Mouse (Mus musculus): ENCODE results near the gene Slit1. TPM values are rescaled to one million over a fixed set of nuclear protein-coding genes. Genes with fewer than 3 reads are reported as not detected.
A peak's percentile ranks its signal among the peaks of the same experiment; 100 is the strongest.

The Slit1 gene
- polyA plus RNA-seq, 1 experiment = 0.94 TPM

GRCm38 (mm10) chr19:41665941-41666340 lies 77.5 kb downstream of the Slit1 start:
- Histone ChIP-seq H3K27me3 (ENCODE audit: control insufficient read depth, insufficient read depth, low read length) (no peaks in the 10 kb centered on the region; the same call in 1 of the 2 replicates), H3K4me1 (replicated peaks; ENCODE audit: control insufficient read depth, insufficient read depth, low read length) (peaks cover 17% of the 10 kb centered on the region), H3K27ac (ENCODE audit: control insufficient read depth, insufficient read depth, low read length) (no peak overlapping the region), H3K36me3 (ENCODE audit: control insufficient read depth, insufficient read depth, low read length) (no peaks in the 10 kb centered on the region), H3K4me3 (ENCODE audit: control insufficient read depth, insufficient read depth, low read length) (no peak overlapping the region)
- WGBS = 50% methylated on average over 4 of the region's 4 CpGs
- no peak for DNase-seq
- TF ChIP-seq POLR2A (IDR thresholded peaks at IDR 0.05; ENCODE audit: control insufficient read depth, extremely low read depth, insufficient read depth, low read length, poor library complexity) = no peak
- no peak for TF ChIP-seq CTCF (IDR thresholded peaks at IDR 0.05; ENCODE audit: borderline replicate concordance, control insufficient read depth, extremely low read depth, insufficient read depth, low read length, poor library complexity)

GRCm38 (mm10) chr19:41663506-41664242 lies 79.8 kb downstream of the Slit1 start:
- Histone ChIP-seq H3K27ac (ENCODE audit: control insufficient read depth, insufficient read depth, low read length) (no peak overlapping the region), H3K27me3 (ENCODE audit: control insufficient read depth, insufficient read depth, low read length) (no peaks in the 10 kb centered on the region; the same call in 1 of the 2 replicates), H3K36me3 (ENCODE audit: control insufficient read depth, insufficient read depth, low read length) (no peaks in the 10 kb centered on the region), H3K4me1 (replicated peaks; ENCODE audit: control insufficient read depth, insufficient read depth, low read length) (peaks cover 17% of the 10 kb centered on the region), H3K4me3 (ENCODE audit: control insufficient read depth, insufficient read depth, low read length) (no peak overlapping the region)
- no peak for TF ChIP-seq CTCF (IDR thresholded peaks at IDR 0.05; ENCODE audit: borderline replicate concordance, control insufficient read depth, extremely low read depth, insufficient read depth, low read length, poor library complexity)
- no peak for TF ChIP-seq POLR2A (IDR thresholded peaks at IDR 0.05; ENCODE audit: control insufficient read depth, extremely low read depth, insufficient read depth, low read length, poor library complexity)
- WGBS = 21% methylated on average over 13 of the region's 13 CpGs
- DNase-seq = no peak

- TF ChIP-seq CTCF (IDR thresholded peaks at IDR 0.05; ENCODE audit: borderline replicate concordance, control insufficient read depth, extremely low read depth, insufficient read depth, low read length, poor library complexity) = no peak
- TF ChIP-seq POLR2A (IDR thresholded peaks at IDR 0.05; ENCODE audit: control insufficient read depth, extremely low read depth, insufficient read depth, low read length, poor library complexity) = no peak
- Histone ChIP-seq H3K27me3 (ENCODE audit: control insufficient read depth, insufficient read depth, low read length) (no peaks in the 10 kb centered on the region; the same call in 1 of the 2 replicates), H3K4me3 (ENCODE audit: control insufficient read depth, insufficient read depth, low read length) (no peak overlapping the region), H3K27ac (ENCODE audit: control insufficient read depth, insufficient read depth, low read length) (no peak overlapping the region), H3K4me1 (replicated peaks; ENCODE audit: control insufficient read depth, insufficient read depth, low read length) (peaks cover 17% of the 10 kb centered on the region), H3K36me3 (ENCODE audit: control insufficient read depth, insufficient read depth, low read length) (no peaks in the 10 kb centered on the region)
- WGBS = 89% methylated on average over 13 of the region's 13 CpGs
- DNase-seq = no peak
These were observed 82.0 kb downstream of the Slit1 start for GRCm38 (mm10) chr19:41661466-41661865.

GRCm38 (mm10) chr19:41660999-41661374 lies 82.5 kb downstream of the Slit1 start:
- Histone ChIP-seq H3K27me3 (ENCODE audit: control insufficient read depth, insufficient read depth, low read length) (no peaks in the 10 kb centered on the region; the same call in 1 of the 2 replicates), H3K36me3 (ENCODE audit: control insufficient read depth, insufficient read depth, low read length) (no peaks in the 10 kb centered on the region), H3K4me1 (replicated peaks; ENCODE audit: control insufficient read depth, insufficient read depth, low read length) (peaks cover 13% of the 10 kb centered on the region), H3K27ac (ENCODE audit: control insufficient read depth, insufficient read depth, low read length) (no peak overlapping the region), H3K4me3 (ENCODE audit: control insufficient read depth, insufficient read depth, low read length) (no peak overlapping the region)
- peak; percentile 43 for DNase-seq
- 16% methylated on average over 4 of the region's 4 CpGs for WGBS
- TF ChIP-seq CTCF (IDR thresholded peaks at IDR 0.05; ENCODE audit: borderline replicate concordance, control insufficient read depth, extremely low read depth, insufficient read depth, low read length, poor library complexity) = no peak
- no peak for TF ChIP-seq POLR2A (IDR thresholded peaks at IDR 0.05; ENCODE audit: control insufficient read depth, extremely low read depth, insufficient read depth, low read length, poor library complexity)

GRCm38 (mm10) chr19:41660294-41660998 lies 83.0 kb downstream of the Slit1 start:
- WGBS = 74% methylated on average over 17 of the region's 17 CpGs
- Histone ChIP-seq H3K4me3 (ENCODE audit: control insufficient read depth, insufficient read depth, low read length) (no peak overlapping the region), H3K27ac (ENCODE audit: control insufficient read depth, insufficient read depth, low read length) (no peak overlapping the region), H3K4me1 (replicated peaks; ENCODE audit: control insufficient read depth, insufficient read depth, low read length) (peaks cover 8% of the 10 kb centered on the region), H3K27me3 (ENCODE audit: control insufficient read depth, insufficient read depth, low read length) (no peaks in the 10 kb centered on the region; the same call in 1 of the 2 replicates), H3K36me3 (ENCODE audit: control insufficient read depth, insufficient read depth, low read length) (no peaks in the 10 kb centered on the region)
- DNase-seq = no peak
- no peak for TF ChIP-seq POLR2A (IDR thresholded peaks at IDR 0.05; ENCODE audit: control insufficient read depth, extremely low read depth, insufficient read depth, low read length, poor library complexity)
- TF ChIP-seq CTCF (IDR thresholded peaks at IDR 0.05; ENCODE audit: borderline replicate concordance, control insufficient read depth, extremely low read depth, insufficient read depth, low read length, poor library complexity) = no peak

- 44% methylated on average over 9 of the region's 9 CpGs for WGBS
- Histone ChIP-seq H3K4me1 (replicated peaks; ENCODE audit: control insufficient read depth, insufficient read depth, low read length) (no peaks in the 10 kb centered on the region), H3K27me3 (ENCODE audit: control insufficient read depth, insufficient read depth, low read length) (no peaks in the 10 kb centered on the region), H3K27ac (ENCODE audit: control insufficient read depth, insufficient read depth, low read length) (no peak overlapping the region), H3K36me3 (ENCODE audit: control insufficient read depth, insufficient read depth, low read length) (no peaks in the 10 kb centered on the region), H3K4me3 (ENCODE audit: control insufficient read depth, insufficient read depth, low read length) (no peak overlapping the region)
- no peak for DNase-seq
- no peak for TF ChIP-seq POLR2A (IDR thresholded peaks at IDR 0.05; ENCODE audit: control insufficient read depth, extremely low read depth, insufficient read depth, low read length, poor library complexity)
- no peak for TF ChIP-seq CTCF (IDR thresholded peaks at IDR 0.05; ENCODE audit: borderline replicate concordance, control insufficient read depth, extremely low read depth, insufficient read depth, low read length, poor library complexity)
These were observed 86.0 kb downstream of the Slit1 start for GRCm38 (mm10) chr19:41657446-41657845.
